Mouse (Mus musculus): ENCODE data around the gene Sgsh.
A peak's percentile ranks its signal among the peaks of the same experiment; 100 is the strongest.

Gene Sgsh

DNA sequence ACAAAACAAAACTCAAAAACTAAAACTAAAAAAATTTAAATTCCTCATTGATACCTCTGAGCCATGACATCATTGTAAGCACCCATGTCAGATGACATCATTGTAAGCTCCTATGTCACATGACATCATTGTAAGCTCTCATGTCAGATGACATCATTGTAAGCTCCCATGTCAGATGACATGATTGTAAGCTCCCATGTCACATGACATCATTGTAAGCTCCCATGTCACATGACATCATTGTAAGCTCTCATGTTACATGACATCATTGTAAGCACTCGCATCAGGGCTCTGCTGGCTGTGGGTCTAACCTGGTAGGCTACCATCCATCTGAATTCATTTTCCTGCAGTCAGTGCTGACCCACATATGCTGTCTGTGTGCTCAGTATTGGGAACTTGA lies 23.2 kb upstream of the Sgsh start:
- no peak for ATAC-seq (ENCODE audit: insufficient number of reproducible peaks, low FRiP score, low TSS enrichment)

DNA sequence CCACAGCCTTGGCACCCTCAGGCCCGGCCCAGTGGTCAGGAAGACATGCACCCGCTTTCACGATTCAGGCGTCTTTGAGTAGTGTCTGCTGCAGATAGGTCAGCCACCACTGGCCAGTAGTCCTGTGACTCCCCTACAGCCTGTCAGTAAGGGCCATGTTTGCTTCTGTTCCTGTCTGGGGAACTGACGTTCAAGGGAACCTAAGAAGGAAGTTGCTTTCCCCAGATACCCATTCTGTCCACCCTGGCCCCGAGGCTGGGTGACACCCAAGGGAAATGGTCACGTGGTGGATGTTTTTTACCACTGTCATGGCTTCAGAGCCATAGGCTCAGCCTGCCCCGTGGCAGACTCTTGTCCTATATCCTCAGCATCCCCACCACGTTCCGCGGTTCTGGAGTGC lies 22.0 kb upstream of the Sgsh start:
- ATAC-seq (ENCODE audit: insufficient number of reproducible peaks, low FRiP score, low TSS enrichment): no peak

DNA sequence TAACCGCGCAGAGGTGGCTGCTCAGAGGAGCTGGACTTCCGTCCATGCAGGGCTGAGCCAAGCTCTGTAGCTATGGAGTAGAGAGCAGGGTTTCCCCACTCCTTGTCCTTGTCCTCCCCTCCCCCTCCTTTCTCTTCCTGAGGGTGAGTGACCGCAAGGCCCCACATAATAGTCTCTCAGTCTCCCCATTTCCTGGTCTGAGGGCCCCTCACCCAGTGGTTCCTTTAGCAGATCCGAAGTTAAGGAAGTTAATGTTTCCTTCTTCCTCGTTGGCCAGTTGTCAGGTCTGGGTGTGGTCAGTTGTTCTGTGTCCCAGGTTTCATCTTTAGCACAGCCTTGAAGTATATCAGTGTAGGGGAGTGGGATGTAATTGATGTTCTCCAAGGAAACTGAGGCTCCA lies 20.1 kb upstream of the Sgsh start:
- no peak for ATAC-seq (ENCODE audit: insufficient number of reproducible peaks, low FRiP score, low TSS enrichment)

DNA sequence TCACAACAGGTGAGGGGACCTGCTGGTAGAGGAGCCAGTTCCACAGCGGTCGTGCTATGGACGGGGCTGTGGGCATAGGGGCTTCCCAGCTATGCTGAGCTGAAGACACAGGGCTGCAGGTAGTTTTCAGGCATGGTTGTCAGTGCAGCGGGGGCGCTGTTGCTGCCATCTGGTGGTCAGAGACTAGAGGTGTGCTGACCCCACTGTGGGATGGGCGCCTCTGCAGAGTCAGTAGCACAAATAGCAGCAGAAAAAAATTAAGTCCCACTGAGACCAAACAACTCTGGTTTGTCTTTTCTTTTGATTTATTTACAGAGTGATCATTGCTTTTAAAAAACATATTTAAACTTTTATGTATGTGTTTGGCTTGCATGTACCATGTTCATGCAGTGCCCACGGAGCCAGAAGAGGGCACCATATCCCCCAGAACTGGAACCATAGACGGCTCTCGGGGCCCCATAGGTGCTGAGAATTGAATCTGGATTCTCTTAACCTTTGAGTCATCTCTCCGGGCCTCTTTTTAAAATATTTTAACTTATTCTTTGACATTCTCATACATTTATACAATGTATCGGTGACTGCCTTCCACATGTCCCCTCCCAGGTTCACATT lies 8.3 kb upstream of the Sgsh start:
- peak; percentile 52; the same call in 1 of the 2 replicates for ATAC-seq (ENCODE audit: insufficient number of reproducible peaks, low FRiP score, low TSS enrichment)

GRCm38 (mm10) chr11:119362769-119363533 lies 7.6 kb upstream of the Sgsh start:
- ATAC-seq (ENCODE audit: insufficient number of reproducible peaks, low FRiP score, low TSS enrichment): no peak

GRCm38 (mm10) chr11:119359089-119359488 lies 3.8 kb upstream of the Sgsh start:
- ATAC-seq (ENCODE audit: insufficient number of reproducible peaks, low FRiP score, low TSS enrichment): no peak

- ATAC-seq (ENCODE audit: insufficient number of reproducible peaks, low FRiP score, low TSS enrichment): no peak
Measured at GRCm38 (mm10) chr11:119354798-119355442, 416 bp downstream of the Sgsh start.

GRCm38 (mm10) chr11:119353946-119354345 lies 1.4 kb downstream of the Sgsh start:
- no peak for ATAC-seq (ENCODE audit: insufficient number of reproducible peaks, low FRiP score, low TSS enrichment)

GRCm38 (mm10) chr11:119352113-119352512 lies 3.2 kb downstream of the Sgsh start:
- no peak for ATAC-seq (ENCODE audit: insufficient number of reproducible peaks, low FRiP score, low TSS enrichment)

- no peak for ATAC-seq (ENCODE audit: insufficient number of reproducible peaks, low FRiP score, low TSS enrichment)
Measured at GRCm38 (mm10) chr11:119347125-119347524, 8.2 kb downstream of the Sgsh start.

DNA sequence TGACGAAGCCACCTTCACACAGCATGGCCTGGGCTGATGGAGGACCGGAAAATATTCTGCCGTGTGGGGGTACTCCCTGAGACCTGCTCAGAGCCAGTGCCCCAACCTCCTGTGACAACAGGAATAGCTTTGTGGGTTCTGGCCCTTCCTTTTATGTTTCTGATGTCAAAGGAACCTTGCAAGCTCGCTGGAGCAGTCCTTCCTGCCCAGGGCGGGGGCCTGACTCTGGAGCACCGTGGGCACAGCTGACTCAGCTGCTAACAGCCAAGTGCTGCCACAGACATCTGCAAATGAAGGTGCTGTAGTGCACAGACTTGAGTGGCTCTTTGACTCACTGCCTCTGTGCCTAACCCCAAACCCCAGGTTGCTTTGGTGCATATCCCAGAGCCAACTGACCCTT lies 10.5 kb downstream of the Sgsh start:
- ATAC-seq (ENCODE audit: insufficient number of reproducible peaks, low FRiP score, low TSS enrichment): no peak

GRCm38 (mm10) chr11:119344178-119344577 lies 11.2 kb downstream of the Sgsh start:
- no peak for ATAC-seq (ENCODE audit: insufficient number of reproducible peaks, low FRiP score, low TSS enrichment)

GRCm38 (mm10) chr11:119339637-119340036 lies 15.7 kb downstream of the Sgsh start:
- ATAC-seq (ENCODE audit: insufficient number of reproducible peaks, low FRiP score, low TSS enrichment): no peak

DNA sequence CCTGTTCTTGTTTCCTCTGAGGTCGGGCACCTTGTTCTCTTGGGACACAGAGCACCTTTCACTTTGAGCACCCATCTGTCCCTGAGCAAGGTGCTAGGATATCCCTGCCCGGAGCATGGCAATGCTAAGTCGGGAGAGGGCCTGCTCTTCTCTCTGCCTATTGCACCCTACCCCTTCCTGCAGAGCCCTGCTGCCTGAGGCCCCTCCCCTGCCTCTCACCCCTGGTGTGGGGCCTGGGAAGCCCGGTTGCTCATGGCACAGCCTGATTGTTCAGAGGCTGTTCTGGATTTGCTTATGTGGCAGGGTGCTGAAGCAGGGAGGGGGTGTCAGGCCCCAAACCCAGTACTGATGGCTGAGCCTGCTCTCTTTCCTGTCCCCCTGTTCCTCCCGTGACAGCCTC lies 16.2 kb downstream of the Sgsh start:
- ATAC-seq (ENCODE audit: insufficient number of reproducible peaks, low FRiP score, low TSS enrichment): no peak

DNA sequence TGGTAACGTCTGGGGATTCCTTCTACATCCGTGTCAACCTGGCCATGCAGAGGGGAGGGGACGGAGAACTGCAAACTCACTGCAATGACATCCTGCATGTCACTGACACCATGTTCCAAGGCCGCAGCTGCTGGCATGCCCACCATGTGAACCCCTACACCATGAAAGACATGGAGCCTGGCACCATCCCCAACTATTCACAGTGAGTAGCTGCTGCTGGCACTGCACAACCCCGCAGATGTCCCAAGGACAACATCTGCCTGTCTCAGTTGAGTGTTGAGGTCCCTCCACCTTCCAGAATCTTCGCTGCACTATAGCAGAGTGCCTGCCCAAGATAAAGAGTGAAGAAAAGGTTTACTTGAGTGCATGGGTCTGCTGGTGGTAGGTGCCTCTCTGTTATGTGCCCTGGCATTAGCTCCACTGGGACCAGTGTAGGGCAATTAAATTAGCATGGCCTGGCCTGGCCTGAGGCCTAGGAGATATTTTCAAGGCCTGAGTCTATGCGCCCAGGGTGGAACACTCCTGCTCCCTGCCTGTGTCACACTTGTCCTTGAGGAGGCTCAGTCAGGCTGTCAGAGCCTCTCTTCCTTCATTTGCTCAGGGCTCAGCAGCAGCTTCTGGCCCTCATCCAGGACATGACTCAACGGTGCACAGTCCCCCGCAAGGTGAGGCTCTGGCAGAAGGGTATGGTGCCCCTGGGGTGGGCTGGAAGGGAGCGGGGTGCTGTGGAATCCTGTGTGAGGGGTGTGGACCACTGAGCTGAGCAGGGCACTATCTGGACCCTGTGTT lies 16.9 kb downstream of the Sgsh start:
- ATAC-seq (ENCODE audit: insufficient number of reproducible peaks, low FRiP score, low TSS enrichment): no peak

DNA sequence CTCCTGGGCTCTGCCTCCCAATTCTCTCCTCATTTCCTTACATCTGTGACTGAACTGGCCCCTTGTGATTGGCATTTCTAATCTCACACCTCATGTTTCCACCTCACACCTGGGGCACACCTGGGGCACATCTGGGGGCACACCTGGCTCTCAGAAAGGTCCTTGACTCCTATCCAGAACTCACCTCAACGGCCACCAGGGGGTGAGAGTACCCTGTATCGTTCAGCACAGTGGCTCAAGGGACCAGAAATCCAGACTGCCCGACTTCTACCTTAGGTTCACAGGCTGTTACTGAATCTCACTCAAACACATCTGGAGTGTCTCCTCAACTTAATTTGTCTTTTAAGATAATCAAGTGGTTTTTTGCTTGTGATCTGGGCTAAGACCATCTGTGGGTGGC lies 23.4 kb downstream of the Sgsh start:
- ATAC-seq (ENCODE audit: insufficient number of reproducible peaks, low FRiP score, low TSS enrichment): no peak

DNA sequence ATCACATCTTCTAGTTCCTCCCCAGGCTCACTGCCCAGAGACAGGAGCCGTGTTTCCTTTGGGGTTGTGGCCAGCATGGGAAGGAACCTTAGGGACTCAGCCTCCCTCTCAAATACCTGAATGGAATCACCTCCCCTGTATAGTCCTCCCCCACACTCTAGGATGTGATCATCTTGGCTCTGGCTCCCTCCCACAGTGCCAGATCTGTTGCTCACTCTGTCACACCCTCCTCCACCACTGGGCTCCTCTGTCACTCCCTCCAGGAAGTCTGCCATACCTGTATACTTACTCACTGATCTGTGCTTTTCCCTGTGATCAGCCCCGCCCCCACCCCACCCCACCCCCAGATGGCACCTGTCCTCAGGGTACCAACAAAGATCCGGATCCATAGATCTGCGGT lies 24.7 kb downstream of the Sgsh start:
- no peak for ATAC-seq (ENCODE audit: insufficient number of reproducible peaks, low FRiP score, low TSS enrichment)

- ATAC-seq (ENCODE audit: insufficient number of reproducible peaks, low FRiP score, low TSS enrichment): no peak
Measured at GRCm38 (mm10) chr11:119325068-119325467, 30.3 kb downstream of the Sgsh start.

- ATAC-seq (ENCODE audit: insufficient number of reproducible peaks, low FRiP score, low TSS enrichment): no peak
Measured at GRCm38 (mm10) chr11:119322521-119322920, 32.8 kb downstream of the Sgsh start.

DNA sequence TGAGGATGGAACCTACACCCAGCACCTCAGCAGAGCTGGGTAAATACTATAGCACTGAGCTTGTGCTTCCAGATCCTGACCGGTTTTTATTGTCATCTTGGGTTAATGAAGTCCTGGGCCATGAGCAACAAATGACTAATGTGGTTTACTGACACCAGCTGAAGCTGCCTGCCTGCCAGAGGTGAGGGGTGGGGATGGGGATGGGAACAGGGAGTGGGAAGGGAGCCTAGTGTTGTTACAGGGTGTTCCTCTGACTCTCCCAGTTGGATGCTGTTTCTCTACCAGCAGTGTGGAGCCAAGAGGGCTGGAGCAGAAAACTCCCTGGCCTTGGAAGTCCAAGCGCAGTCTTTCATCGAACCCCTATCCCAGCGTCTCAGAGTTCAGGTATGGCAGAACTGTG lies 38.6 kb downstream of the Sgsh start:
- no peak for ATAC-seq (ENCODE audit: insufficient number of reproducible peaks, low FRiP score, low TSS enrichment)
